Mouse (Mus musculus) heart, embryonic 11.5 days (tissue): ENCODE measurements around the gene Adgrl4. TPM values are rescaled to one million over a fixed set of nuclear protein-coding genes. Genes with fewer than 3 reads are reported as not detected.

ENCODE experiments used
- ATAC-seq: fragments of 200-750 bp; cut with Nextera tagmentation; replicated peaks from 2 replicates; pipeline ENCODE4 v1.8.0; 2017; ENCODE audit warnings: moderate library complexity; ENCODE audit not compliant: insufficient number of reproducible peaks, low FRiP score, low TSS enrichment
- H3K27ac ChIP-seq: fragments of 300-500 bp; sonication (generic); 2 replicates; pipeline ENCODE4 v1.5.1; 2014; ENCODE audit warnings: mild to moderate bottlenecking, low read depth, low read length
- H3K27me3 ChIP-seq: fragments of 300-500 bp; sonication (generic); 2 replicates; pipeline ENCODE4 v1.6.1; 2014; ENCODE audit warnings: mild to moderate bottlenecking, low read length, mixed read lengths; ENCODE audit not compliant: control insufficient read depth, insufficient read depth
- H3K36me3 ChIP-seq: fragments of 300-500 bp; sonication (generic); 2 replicates; pipeline ENCODE4 v1.6.1; 2014; ENCODE audit warnings: mild to moderate bottlenecking, low read length, moderate library complexity, mixed read lengths; ENCODE audit not compliant: control insufficient read depth, insufficient read depth
- H3K4me1 ChIP-seq: fragments of 300-500 bp; sonication (generic); 2 replicates; pipeline ENCODE4 v1.6.1; 2014; ENCODE audit warnings: low read length; ENCODE audit not compliant: control insufficient read depth, insufficient read depth
- H3K4me2 ChIP-seq: fragments of 300-500 bp; sonication (generic); 2 replicates; pipeline ENCODE4 v1.6.1; 2014; ENCODE audit warnings: mild to moderate bottlenecking, moderate library complexity
- H3K4me3 ChIP-seq: fragments of 300-500 bp; sonication (generic); 2 replicates; pipeline ENCODE4 v1.5.1; 2014; ENCODE audit warnings: low read depth, low read length
- H3K9ac ChIP-seq: fragments of 300-500 bp; sonication (generic); 2 replicates; pipeline ENCODE4 v1.6.1; 2014; ENCODE audit warnings: mild to moderate bottlenecking, low read depth, low read length, moderate library complexity
- H3K9me3 ChIP-seq: fragments of 300-500 bp; sonication (generic); replicated peaks from 2 replicates; pipeline ENCODE4 v1.6.1; 2016; ENCODE audit warnings: low read length; ENCODE audit not compliant: control insufficient read depth
- polyA plus RNA-seq: library from polyadenylated mRNA; unstranded; fragments of >200 nt; fragmentation: Nextera tagmentation; extraction: Ambion mirVana; gene quantifications from 2 replicates; pipeline ENCODE4 v1.2.1, GENCODE M21; 2014

Adgrl4 gene
- polyA plus RNA-seq, 1 experiment from 2014 or later = 8.8 TPM

DNA sequence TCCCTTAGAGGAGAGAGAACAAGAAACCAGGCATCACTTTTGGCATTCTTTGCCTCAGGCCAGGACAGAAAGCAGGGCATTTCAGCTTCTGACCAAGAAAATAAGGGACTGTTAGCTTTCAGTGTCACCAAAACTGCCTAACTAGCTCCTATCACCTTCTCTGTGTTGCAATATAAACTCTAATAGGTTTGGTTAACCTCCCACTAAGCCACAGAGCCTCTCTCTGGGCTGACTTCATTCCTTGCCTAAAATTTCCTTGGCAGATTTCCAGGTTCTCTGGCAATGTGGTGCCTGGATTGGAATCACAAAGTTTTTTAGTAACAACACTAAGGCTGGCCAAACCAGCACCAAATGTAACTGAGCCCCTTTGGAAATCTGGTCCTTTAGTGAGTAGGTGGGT, 154.2 kb downstream of the Adgrl4 start:
- H3K36me3 ChIP-seq = no peaks in the 10 kb centered on the region
- no peaks in the 10 kb centered on the region for H3K9me3 ChIP-seq
- no peak overlapping the region for H3K4me2 ChIP-seq
- no peaks in the 10 kb centered on the region for H3K27me3 ChIP-seq
- H3K27ac ChIP-seq = no peak overlapping the region
- no peak overlapping the region for H3K9ac ChIP-seq
- H3K4me1 ChIP-seq = no peaks in the 10 kb centered on the region
- ATAC-seq = no peak
- no peak overlapping the region for H3K4me3 ChIP-seq
